Mouse (Mus musculus) thymus, postnatal 36 days (tissue): ENCODE measurements at regions not wholly inside any gene's neighbourhood (a gene's known extent, or its start where the extent isn't known, plus 50 kb on each side); places are given as distances from the start of the nearest gene placed in this dataset.
"Not testable (repeated sequence)": the region's sequence is repeated elsewhere in the genome, so short reads cannot be mapped to it uniquely, and the experiment has no call there.

Experiments used
- DNase-seq, 2 experiments: peaks; one replicate each; pipeline ENCODE4 v3.0.0; 2022; ENCODE audit warnings: mixed read lengths in 2 of 2

DNA sequence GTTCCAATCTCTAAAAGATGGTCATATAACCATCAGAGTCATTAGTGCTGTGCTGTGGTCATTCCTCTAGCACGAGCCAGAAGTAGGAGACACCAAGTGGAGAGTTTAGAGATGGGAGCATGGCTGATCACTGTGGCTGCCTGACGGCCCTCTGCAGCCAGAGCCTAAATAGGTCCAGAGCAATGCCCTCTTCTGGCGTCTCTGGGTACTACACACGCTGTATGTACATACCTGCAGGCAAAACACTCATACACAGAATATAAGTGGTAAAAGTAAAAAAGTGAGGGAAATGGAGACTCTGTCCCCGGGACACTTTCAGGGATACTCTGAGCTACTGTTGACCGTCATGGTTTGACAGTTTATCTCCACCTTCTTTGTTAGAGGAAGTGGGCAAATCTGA is 91.4 kb downstream of the Gm21738 start:
- DNase-seq, result no peak

DNA sequence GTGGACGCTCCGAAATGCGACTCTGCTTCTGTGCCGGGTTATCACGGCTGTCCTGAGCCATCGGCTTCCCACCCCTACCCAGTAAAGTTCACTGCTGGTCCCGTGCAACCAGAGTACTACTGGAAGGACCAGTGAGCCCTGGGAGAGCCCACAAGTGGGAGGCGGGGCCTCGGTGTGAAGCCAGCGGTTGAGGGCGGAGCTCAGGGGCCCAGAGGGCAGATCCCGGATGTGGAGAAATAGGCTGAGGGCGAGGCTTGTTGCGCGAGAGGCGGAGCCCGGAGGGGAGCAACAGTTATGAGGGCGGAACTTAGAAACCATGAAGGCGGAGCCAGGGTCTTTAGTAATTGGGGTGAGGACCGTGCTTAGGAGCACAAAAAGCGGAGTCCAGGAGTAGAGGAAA is 107.1 kb downstream of the Gm21738 start:
- DNase-seq, result peak in 1 of 2 experiments; percentile 6

DNA sequence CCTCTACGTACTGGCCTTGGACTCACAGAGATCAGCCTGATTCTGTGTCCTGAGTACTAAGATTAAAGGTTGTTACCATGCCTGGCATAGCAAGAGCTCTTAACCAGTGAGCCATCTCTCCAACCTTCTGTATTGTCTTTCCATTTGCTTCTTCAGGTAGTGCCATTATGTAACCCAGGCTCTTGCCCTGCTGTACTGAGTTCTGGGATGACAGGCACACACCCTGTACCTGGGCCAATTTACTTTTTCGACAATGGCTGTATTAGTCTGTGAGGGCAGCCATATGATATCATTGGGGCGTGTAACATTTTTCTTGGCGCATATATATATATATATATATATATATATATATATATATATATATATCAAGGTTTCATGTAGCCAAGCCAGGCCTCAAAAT is 115.9 kb downstream of the Gm21738 start:
- not testable (repeated sequence) for DNase-seq

DNA sequence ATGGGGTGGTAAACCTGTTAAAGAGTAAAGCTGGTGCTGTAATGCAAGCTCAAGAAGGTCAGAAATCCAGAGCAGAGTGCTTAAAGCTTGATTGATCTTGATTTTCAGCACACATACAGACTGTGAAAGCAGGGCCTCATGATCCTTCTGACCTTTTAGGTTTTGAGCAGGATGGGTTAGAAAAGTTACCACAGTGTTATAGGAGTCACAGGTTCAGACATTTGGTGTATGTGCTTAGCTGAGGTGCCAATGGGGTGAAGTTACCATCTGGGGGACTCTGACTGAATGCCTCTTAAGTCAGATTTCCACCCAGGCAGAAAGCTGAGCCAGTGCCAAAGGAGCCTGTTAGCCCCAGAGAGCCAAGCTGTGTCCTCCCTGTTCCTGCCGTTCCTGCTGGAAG is 139.6 kb downstream of the Gm21738 start:
- no peak for DNase-seq

DNA sequence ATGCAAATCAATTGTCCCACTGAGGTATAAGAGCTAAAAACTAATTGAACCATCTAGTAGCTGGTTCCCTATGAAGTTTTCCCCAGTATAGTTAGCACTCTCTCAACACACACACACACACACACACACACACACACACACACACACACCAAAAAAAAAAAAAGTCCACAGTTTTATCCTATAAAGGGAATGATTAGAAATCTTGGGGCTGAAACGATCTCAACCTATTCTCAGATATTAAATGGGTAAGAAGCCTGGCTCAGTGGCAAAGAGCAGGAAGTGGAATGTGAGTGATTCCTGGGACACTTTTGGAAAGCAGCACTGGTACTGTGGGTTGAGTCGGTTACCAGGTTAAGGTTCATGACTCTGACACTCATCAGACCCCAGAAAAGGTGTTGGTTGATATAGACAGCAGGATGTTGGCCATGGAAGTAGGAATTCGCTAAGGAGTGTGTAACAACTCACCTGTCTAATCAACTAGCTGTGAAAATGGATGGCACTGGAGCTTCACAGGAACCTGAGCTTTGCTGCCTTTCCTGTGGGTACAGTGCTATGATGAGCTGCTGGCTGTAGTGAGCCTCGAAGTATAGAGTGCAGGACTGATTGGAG is 140.8 kb downstream of the Gm21738 start:
- DNase-seq, result peak in 1 of 2 experiments; percentile 10
